Mouse (Mus musculus) heart, postnatal 0 days (tissue): ENCODE results near the gene Syce3.

Experiments used
- CTCF ChIP-seq: IDR thresholded peaks from 2 replicates; pipeline ENCODE4 v1.5.1; 2016; ENCODE audit warnings: antibody characterized with exemption, control low read depth, low read depth
- EP300 ChIP-seq: IDR thresholded peaks from 2 replicates; pipeline ENCODE4 v1.6.1; 2016; ENCODE audit warnings: antibody characterized with exemption, low read depth

- TF ChIP-seq CTCF (no peak), EP300 (no peak)
Observed at GRCm38 (mm10) chr15:89459821-89460220, 49.5 kb upstream of the Syce3 start.
